Mouse (Mus musculus) adrenal gland, postnatal 4 days (tissue): ENCODE data around the gene Ddx10. TPM values are rescaled to one million over a fixed set of nuclear protein-coding genes. Genes with fewer than 3 reads are reported as not detected.

Experiments
- DNase-seq, 2 experiments: peaks; one replicate each; pipeline ENCODE4 v3.0.0; 2021 to 2022; ENCODE audit warnings: low spot score in 2 of 2, mixed read lengths in 2 of 2
- long read RNA-seq, 2 experiments: library from polyadenylated mRNA; stranded (forward); transcript quantifications; one replicate each; pipeline ENCODE4 v2.0.0; 2021
- total RNA-seq, 2 experiments: library from RNA; stranded (reverse); gene quantifications; 2 replicates each; pipeline ENCODE4 v1.2.3; 2021

Gene Ddx10
- 10 to 100 TPM; 23.5 to 26.9 TPM for total RNA-seq
- long read RNA-seq, experiment 1, transcript Ddx10-201 (18 exons, 3,128 nt): major isoform, 17 of 21 reads
- long read RNA-seq, experiment 1, partial matches to known transcripts: 4 of 21 reads
- long read RNA-seq, experiment 1, other reads (novel, unspliced or antisense): 0 of 21 reads
- long read RNA-seq, experiment 2, transcript Ddx10-201 (18 exons, 3,128 nt): major isoform, 52 of 59 reads
- long read RNA-seq, experiment 2, partial matches to known transcripts: 4 of 59 reads
- long read RNA-seq, experiment 2, other reads (novel, unspliced or antisense): 3 of 59 reads

GRCm38 (mm10) chr9:53247953-53248397 lies at the start of gene Ddx10:
TSS of gene Ddx10 (minus strand) at chr9:53248053.
- peak; percentile 90 to 95 for DNase-seq

DNA sequence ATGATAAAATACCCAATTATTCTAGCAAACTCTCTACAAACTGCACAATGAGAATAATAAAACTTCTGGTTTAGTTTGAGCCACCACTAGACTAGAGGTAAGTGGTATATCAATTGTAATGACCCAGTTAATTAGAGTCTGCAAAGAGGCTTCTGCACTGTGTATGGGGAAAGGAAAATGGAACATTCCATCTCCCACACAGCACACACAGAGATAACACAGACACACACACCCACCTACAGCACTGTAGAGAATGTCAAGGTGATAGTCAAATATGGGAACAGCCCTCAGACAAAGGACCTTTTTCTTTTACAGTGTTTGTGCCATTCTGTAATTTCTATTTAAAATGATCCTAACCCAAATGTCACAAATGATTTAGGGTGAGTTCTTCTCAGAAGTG lies 45.0 kb upstream of the Ddx10 start:
- DNase-seq: no peak

GRCm38 (mm10) chr9:53290006-53290405 lies 42.2 kb upstream of the Ddx10 start:
- DNase-seq: no peak

- no peak for DNase-seq
Observed at GRCm38 (mm10) chr9:53286793-53287192, 38.9 kb upstream of the Ddx10 start.

- DNase-seq: no peak
Observed at GRCm38 (mm10) chr9:53278997-53279396, 31.1 kb upstream of the Ddx10 start.

DNA sequence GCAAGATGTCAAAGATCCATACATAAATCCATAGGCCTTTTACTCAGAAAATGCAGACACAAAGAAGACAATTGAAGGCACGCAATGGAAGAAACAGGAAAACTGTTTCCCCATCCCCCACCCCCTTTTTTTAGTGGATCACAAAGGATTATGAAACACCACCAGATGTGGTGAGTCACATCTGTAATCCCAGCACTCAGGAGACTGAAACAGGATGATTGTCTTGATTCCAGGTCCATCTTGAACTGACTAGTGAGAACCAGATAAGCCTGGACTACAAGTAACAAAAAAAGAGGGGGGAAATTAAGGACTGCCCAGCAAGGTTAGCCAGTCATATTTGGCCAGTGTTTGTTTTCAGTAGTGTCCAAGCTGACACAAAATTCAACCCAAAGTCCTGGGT lies 28.5 kb upstream of the Ddx10 start:
- DNase-seq: no peak

DNA sequence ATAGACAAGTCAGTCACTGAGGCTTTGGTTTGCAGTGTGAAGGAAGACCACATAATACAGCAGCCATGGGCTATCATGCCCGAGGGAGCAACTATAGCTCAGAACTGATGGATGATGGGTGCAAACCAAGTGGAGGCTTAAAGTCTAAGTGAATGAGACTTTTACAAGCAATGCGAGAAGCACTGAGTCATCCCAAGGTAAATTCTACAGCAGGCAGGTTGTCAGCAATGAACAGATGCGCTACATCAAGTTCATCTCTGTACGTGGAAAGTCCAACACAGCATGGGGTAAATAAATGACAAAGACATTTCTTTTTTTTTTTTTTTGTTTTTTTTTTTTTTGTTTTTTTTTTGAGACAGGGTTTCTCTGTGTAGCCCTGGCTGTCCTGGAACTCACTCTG lies 24.9 kb upstream of the Ddx10 start:
- DNase-seq: no peak

- no peak for DNase-seq
Observed at GRCm38 (mm10) chr9:53272207-53272606, 24.4 kb upstream of the Ddx10 start.

DNA sequence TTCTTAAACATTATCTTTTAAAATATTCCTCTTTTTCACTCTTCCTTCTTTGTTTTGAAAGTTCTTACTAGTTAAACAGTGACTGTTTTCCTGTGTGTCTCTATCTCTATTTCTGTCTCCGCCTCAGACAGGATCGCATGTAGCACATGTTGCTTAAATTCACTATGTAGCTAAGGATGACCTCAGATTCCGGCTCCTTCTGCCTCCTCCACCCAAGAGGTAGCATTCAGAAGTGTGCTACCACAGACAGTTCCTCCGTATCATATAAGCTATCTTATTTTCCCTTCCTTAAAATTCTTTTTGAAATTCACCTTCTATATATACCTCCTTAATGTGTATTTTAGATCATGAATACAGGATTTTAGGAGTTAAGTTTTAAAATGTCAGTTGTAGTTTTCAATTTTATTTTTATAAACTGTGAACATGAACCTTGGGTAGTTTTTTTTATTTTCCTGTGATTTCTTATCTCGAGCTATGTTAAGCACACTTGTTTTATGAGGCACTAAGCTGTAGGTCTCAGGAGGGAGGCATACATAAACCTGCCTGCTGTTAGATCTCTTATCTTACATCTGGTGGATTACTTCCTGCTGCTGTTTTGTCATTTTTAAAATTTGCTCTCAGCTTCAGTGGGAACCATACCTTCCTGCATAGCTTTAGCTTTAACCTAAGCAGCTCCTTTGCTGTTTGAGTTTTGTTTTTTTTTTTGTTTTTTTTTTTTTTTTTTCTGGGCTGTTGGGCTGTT lies 23.6 kb upstream of the Ddx10 start:
- no peak for DNase-seq

- DNase-seq: no peak
Observed at GRCm38 (mm10) chr9:53269466-53269755, 21.6 kb upstream of the Ddx10 start.

DNA sequence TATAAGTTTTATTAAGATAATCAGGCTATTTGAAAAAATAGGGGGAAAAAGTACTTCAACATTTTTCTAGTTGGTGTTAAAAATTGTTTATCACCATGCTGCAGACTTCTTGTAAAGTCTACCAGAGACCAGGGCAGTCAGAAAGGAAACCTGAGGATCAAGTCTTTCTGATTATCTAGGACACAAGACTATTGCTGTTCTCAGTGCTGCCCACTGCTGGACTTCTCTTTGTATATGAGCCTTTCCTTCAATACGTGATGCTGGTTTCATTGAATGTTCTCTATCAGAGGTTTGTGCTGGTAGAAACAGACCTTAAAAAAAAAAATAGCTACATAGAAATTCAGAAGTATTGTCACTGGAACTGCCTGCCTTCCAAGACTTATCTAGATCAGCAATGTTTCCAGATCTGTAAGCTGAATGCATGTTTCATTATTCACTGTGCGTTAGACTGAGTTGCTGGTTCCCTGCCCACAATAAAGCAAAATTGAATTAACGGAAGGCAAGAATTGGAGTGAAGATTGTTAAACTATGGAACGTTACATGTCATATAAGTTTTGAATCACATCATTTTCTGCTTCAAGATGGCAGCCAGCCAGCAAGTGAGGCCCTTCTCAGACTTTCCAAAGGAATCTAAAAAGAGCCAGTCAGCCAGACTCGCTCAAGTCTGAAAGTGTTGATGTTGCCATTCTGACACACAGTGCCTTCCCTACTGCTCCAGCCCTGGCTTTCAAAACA lies 21.0 kb upstream of the Ddx10 start:
- DNase-seq: no peak

DNA sequence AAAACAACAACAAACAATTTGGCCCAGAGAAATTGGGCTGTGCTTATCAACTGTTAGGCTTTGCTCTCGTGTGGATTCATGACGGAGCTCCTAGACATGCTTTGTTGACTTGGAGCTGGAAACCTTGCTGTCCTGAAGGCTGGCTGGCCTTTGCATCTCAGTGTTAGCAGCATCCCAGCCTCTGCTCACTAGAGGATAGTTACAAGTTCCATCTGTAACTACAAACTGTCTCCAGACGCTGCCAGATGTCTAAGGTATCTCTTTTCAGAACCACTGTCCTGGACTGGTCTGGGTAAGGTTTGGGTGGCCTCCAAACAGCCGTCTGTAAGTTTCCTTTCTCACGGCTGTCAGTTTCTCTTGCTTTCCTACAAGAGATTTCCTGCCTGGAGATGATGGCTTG lies 20.2 kb upstream of the Ddx10 start:
- DNase-seq: no peak

- DNase-seq: no peak
Observed at GRCm38 (mm10) chr9:53265589-53265988, 17.7 kb upstream of the Ddx10 start.

- DNase-seq: no peak
Observed at GRCm38 (mm10) chr9:53264387-53264786, 16.5 kb upstream of the Ddx10 start.

DNA sequence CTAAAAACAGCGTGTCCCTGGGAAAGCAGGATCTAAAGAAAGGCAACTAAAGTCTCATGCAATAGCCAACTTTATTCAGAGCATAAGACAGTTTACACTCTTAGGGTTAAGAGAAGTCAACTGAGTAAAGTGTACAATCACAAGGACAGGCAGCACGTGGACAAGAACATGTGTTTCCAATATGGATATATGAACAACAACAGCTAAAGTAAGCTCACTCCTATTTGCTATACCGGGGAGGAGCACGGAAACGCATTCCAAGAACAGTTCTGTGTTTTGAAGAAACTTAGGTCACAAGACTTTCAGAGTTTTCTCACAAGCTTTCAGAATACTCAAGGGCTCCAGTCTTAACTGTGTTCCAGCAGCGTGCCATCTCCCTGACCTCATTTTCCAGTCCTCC lies 10.3 kb upstream of the Ddx10 start:
- DNase-seq: no peak

DNA sequence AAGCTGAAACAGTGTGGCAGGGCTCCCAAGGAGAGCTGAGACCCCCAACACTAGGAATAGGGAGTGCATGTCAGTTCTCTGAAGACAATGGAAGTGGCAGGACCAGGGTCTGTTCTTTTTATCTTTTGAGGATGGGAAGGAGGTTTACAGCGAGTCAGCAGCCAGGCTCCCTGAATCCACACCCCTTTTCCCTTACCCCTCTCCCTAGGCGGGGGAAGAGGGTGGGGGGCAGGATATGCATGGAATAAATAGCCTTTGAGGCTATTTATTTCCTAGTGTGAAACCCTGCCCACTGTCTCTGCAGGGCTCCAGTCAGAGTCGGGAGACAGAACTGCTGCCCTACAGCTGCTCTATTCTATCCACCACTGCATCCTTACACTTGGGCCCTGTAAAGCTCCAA lies 9.9 kb upstream of the Ddx10 start:
- no peak for DNase-seq

- DNase-seq: no peak
Observed at GRCm38 (mm10) chr9:53256690-53257305, 8.9 kb upstream of the Ddx10 start.

DNA sequence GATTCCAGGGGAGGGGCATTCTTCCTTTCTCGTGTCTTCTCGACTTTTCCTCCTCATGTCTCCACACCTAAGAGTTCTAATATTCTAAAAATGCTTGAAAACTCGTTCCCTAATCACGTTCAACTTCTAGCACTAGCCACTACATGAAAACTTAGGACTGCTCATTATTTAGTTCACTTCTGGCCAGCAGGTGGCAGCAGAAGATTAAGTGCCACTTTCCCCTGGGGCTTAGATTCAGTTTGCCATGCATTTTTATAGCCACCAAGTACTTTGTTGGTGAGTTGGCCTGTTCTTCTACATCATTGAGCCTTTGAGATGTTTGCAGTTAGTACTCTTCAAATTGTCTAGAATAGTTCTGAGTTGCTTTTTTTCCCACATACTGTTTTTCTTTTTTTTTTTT lies 6.5 kb upstream of the Ddx10 start:
- peak; percentile 18 to 53 for DNase-seq

DNA sequence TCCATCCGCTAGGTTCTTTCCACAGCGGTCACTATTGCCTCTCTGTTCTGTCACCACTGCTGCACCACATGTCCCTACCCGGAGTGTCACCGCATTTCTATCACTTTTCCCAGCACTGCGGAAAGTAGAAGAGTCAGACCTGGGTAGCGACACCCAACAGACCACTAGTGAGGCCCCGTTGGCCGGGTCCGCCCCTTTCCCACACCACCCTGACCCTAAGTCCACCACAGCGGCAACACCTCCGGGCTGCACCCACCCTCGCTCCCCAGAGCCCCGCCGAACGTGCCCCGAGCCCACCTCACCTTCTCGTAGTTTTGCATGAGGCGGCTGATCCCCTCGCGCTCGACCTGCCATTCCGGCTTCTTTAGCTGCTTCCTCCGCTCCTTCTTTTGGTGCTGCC lies 337 bp downstream of the Ddx10 start:
- DNase-seq: peak in 1 of 2 experiments; percentile 7

DNA sequence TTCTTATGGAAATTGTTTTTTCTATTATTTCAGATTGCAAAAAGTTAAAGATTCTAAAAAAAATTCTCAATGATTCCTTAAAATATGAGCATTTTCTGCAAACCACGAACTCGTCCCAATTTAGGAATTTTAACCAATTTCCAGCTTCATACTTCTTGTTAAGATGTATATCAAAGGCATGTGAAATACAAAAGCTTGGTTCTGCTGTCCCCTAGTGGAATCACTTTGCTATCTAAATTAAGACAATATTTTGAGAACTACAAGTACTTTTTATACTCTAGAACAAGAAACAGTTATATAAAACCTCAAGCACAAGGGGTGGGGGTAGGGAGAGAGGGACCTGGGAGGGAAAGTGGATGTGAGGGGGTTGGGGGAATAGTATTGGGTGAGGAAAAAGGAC lies 29.7 kb downstream of the Ddx10 start:
- no peak for DNase-seq

- no peak for DNase-seq
Observed at GRCm38 (mm10) chr9:53208283-53208682, 39.6 kb downstream of the Ddx10 start.

- DNase-seq: no peak
Observed at GRCm38 (mm10) chr9:53174590-53174989, 73.3 kb downstream of the Ddx10 start.
